Mouse (Mus musculus) kidney, adult 2 months (tissue): Measurements from ENCODE around the gene Jmy.

Source experiments
- CTCF ChIP-seq: fragments of 200-500 bp; conservative IDR thresholded peaks from 2 replicates; pipeline ENCODE4 v1.5.1; 2011; ENCODE audit warnings: low read depth, mild to moderate bottlenecking, control low read depth, low read length, moderate library complexity, mixed read lengths; ENCODE audit not compliant: insufficient read depth, insufficient read length
- POLR2A ChIP-seq: fragments of 200-500 bp; IDR thresholded peaks from one replicate; pipeline ENCODE4 v1.6.1; 2011; ENCODE audit warnings: low read depth, low read length, control low read depth

- TF ChIP-seq CTCF (0 out of 2 replicates have a peak, but pooled peaks have one; percentile 3), POLR2A (no peak)
Measured at GRCm38 (mm10) chr13:93481110-93481509, 18.5 kb downstream of the Jmy start.
